Mouse (Mus musculus): ENCODE results near the gene Uvrag. TPM values are rescaled to one million over a fixed set of nuclear protein-coding genes. Genes with fewer than 3 reads are reported as not detected.

Uvrag gene
- 7.9 TPM for polyA plus RNA-seq (2014; fragmentation: Illumina TruSeq; extraction: RNeasy Lipid Tissue Mini Kit (QIAGEN cat#74804); ENCODE audit: low replicate concordance)

GRCm38 (mm10) chr7:99140984-99141918 is at the start of gene Uvrag:
Gene Uvrag, minus strand, starts transcription at chr7:99141141.

GRCm38 (mm10) chr7:99182432-99183172 is 41.7 kb upstream of the Uvrag start, which contains the start of gene Dgat2:
Gene Dgat2, minus strand, starts transcription at chr7:99182719.

Other genes starting within 250 kb of the Uvrag start
- gene Dgat2, start 41.6 kb upstream of the Uvrag start, polyA plus RNA-seq (2014; fragmentation: Illumina TruSeq; extraction: RNeasy Lipid Tissue Mini Kit (QIAGEN cat#74804); ENCODE audit: low replicate concordance) = 37.5 TPM
- 26.9 TPM for gene Mogat2, start 97.5 kb upstream of the Uvrag start, polyA plus RNA-seq (2014; fragmentation: Illumina TruSeq; extraction: RNeasy Lipid Tissue Mini Kit (QIAGEN cat#74804); ENCODE audit: low replicate concordance)
- 0.22 TPM for gene Map6, start 126.3 kb upstream of the Uvrag start, polyA plus RNA-seq (2014; fragmentation: Illumina TruSeq; extraction: RNeasy Lipid Tissue Mini Kit (QIAGEN cat#74804); ENCODE audit: low replicate concordance)
- gene Serpinh1, start 212.1 kb upstream of the Uvrag start, polyA plus RNA-seq (2014; fragmentation: Illumina TruSeq; extraction: RNeasy Lipid Tissue Mini Kit (QIAGEN cat#74804); ENCODE audit: low replicate concordance) = 13.3 TPM
- 0.11 TPM for gene Gdpd5, start 240.3 kb upstream of the Uvrag start, polyA plus RNA-seq (2014; fragmentation: Illumina TruSeq; extraction: RNeasy Lipid Tissue Mini Kit (QIAGEN cat#74804); ENCODE audit: low replicate concordance)